Mouse (Mus musculus) T-helper 1 cell (primary cell): ENCODE measurements at regions not wholly inside any gene's neighbourhood (a gene's known extent, or its start where the extent isn't known, plus 50 kb on each side); places are given as distances from the start of the nearest gene placed in this dataset.

ENCODE experiments used
- in situ Hi-C: fragments of 300-600 bp; cut with MboI, MseI; formaldehyde crosslinking; loops from one replicate; pipeline ENCODE4 v1.15.1; 2025; ENCODE audit warnings: high pct_unique_total_duplicates

- in situ Hi-C loops = no loop called here
Observed at GRCm38 (mm10) chr1:88575917-88576669, 66.2 kb upstream of the Glrp1 start.

DNA sequence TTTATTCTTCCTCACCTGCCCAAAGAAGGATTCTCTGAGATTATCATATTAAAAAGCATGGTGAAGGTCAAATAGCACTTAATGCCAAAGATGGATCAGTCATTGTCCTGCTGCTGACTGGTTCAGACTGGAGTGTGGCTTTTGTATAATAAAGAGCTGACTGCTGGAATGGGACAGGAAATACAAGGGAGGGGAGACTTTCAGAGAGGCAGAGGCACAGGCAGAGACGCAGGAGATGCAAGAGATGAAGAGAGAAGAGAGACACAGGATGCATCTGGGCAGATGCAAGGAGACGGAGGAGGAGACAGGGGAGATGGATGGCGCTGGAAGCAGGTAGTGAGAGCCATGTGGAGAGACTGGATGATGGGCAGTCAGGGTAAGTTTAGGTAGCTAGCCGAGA, 65.4 kb upstream of the Glrp1 start:
- in situ Hi-C loops = no loop called here

GRCm38 (mm10) chr1:88572161-88572560, 62.3 kb upstream of the Glrp1 start:
- in situ Hi-C loops = no loop called here

DNA sequence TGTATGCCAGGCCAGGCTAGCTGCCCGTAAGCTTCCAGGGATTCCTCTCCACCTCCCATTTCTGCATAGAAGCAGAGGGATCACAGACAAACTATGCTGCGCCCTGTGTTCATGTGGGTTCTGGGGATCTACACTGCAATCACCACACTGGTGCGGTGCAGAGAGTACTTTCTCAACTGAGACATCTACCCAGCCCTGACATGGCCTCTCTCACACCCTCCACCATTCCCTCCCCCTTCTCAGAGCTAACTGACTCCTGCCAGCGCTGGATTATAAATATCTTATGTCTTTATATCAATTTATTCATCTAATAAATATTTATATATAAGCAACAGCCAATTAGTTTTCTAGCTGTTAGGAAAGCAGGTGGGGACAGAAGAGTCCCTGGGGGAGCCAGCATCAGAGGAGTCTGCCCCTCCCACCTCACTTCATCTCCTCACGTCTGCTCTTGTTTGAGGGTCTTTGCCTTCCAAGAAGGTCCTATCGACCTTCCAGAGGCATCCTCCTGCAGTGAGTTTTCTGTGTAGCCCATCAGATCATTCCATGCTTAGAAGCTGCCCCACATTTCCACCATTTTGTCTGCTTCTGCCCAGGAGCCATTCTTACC, 58.7 kb upstream of the Glrp1 start:
- in situ Hi-C loops = no loop called here

DNA sequence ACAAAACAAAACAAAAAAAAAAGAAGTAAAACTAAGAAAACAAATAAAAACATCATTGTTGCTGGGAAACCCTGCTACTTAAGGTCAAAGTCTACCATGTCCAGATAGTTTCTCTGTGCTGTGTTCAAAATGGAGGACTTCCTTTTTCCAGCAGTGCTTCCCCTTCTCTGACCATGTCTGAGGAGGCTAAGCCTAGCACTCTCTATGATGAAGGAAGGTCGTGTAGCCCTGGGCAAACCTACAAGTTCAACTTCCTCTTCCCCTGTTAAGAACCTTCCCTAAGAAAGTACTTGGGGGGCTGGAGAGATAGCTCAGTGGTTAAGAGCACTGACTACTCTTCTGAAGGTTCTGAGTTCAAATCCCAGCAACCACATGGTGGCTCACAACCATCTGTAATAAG, 57.3 kb upstream of the Glrp1 start:
- in situ Hi-C loops = no loop called here

DNA sequence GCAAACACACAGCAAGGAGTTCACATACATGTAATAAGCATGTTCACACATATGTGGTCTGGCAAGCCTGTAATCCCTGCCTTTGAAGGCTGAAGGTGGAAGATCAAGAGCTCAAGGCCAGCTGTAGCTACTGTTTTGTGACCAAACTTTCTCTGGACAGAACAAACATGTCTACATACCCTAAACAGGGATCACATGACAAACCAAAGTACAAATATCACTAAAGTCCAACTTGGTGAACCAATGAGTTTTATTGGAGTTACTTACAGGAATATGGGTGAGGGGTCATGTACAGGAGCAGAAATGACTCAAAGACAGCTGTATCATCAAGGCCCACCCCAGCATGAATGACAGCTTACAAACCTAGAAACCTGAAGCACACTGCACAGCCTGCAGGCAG, 56.6 kb upstream of the Glrp1 start:
- in situ Hi-C loops = no loop called here

DNA sequence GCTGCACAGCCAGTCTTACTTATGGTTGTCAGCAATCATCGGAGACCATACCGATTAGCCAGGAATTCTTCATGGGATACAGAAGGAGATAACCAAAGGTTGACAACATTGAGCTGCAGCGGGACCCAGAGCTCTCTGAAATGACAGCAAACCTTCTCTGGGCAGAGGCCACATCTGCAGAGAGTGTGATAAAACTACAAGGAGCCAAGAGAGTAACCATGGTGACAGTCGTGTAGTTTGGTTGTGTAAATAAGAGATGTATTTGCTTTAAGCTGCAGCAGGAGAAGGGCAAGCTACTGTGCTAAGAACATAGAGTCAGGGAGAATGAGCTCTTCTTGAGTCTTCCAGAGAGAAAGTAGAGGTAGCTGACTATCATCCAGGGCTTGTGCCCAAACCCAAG, 55.0 kb upstream of the Glrp1 start:
- in situ Hi-C loops = loop anchor here (5.0 kb wide), 2 partner anchors 93 to 142 kb away; no protein-coding TSS in a partner anchor

- in situ Hi-C loops = loop anchor here (5.0 kb wide), 2 partner anchors 90 to 145 kb away; no protein-coding TSS in a partner anchor
Observed at GRCm38 (mm10) chr1:88562361-88562760, 52.5 kb upstream of the Glrp1 start.

- in situ Hi-C loops = loop anchor here (5.0 kb wide), 2 partner anchors 88 to 147 kb away; no protein-coding TSS in a partner anchor
Observed at GRCm38 (mm10) chr1:88560771-88561170, 50.9 kb upstream of the Glrp1 start.
